In the genomic region with DNA sequence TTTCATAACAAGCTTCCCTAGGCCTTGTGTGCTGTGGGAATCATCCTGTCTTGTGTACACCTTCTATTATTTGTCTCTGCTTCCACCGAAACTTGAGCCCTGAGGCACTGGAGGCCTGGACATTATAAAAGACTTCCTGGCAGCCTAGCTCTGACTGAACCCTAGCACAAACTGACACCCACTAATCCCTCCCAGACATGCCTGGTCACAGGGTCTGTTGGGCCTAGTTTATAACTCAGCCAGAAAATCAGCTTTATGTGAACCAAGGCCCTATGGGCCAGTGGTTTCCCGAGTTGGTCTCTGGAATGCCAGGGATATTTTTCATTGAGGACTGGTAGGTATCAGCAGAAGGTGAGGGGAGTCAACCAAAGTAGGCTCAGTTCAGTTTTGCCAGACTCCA, we compare ENCODE assay signal across 23 mouse cellular contexts. TPM values are rescaled to one million over a fixed set of nuclear protein-coding genes. Genes with fewer than 3 reads are reported as not detected.
DNase-seq lines count a peak whose midpoint lies in the region; ATAC-seq and TF ChIP-seq lines count a peak whose summit lies in the region.
"Had no signal": no experiment of that assay in that cellular context is flagged by ENCODE, and none has a peak within 500 bp of the region (broad histone marks: within the 10 kb centered on the region; RNA-seq: fewer than 3 reads in every experiment).

No protein-coding gene starts in this region.

- H3K9ac ChIP-seq in midbrain, postnatal 0 days (replicated peaks; ENCODE audit: low read length, poor library complexity, severe bottlenecking), result no peak overlapping the region
- H3K9ac ChIP-seq in embryonic facial prominence, embryonic 11.5 days (replicated peaks; ENCODE audit: low read length), result no peak overlapping the region
- no peak overlapping the region for H3K9ac ChIP-seq in midbrain, embryonic 12.5 days (replicated peaks)
- H3K9ac ChIP-seq: heart, embryonic 12.5 days; neural tube, embryonic 13.5 days had no signal

- DNase-seq in midbrain, embryonic 10.5 days (ENCODE audit: low spot score), result peak; percentile 11
- DNase-seq in midbrain, postnatal 0 days (ENCODE audit: low spot score), result no peak
- DNase-seq in embryo, embryonic 10 days (ENCODE audit: low spot score), result peak; percentile 50
- peak; percentile 49 for DNase-seq in embryonic facial prominence, embryonic 11.5 days (ENCODE audit: low spot score)
- no peak for DNase-seq in right cerebral cortex, postnatal 36 days (ENCODE audit: low spot score in 2 of 2)
- no peak for DNase-seq in right cerebral cortex, postnatal 25 days
- DNase-seq in lung, postnatal 25 days (ENCODE audit: low spot score), result no peak
- DNase-seq: cerebellum, postnatal 10 days; gastrocnemius, postnatal 14 days; heart, postnatal 36 days; layer of hippocampus, postnatal 36 days; lung, postnatal 14 days; right cerebral cortex, adult 18-20 months; thymus, postnatal 4 days had no signal

- TF ChIP-seq CTCF in midbrain, postnatal 0 days (IDR thresholded peaks at IDR 0.05), result no peak

- no peaks in the 10 kb centered on the region for H3K27me3 ChIP-seq in midbrain, embryonic 10.5 days (ENCODE audit: low read depth, poor library complexity, severe bottlenecking)
- H3K27me3 ChIP-seq in midbrain, postnatal 0 days (ENCODE audit: insufficient read depth, low read length), result no peaks in the 10 kb centered on the region
- H3K27me3 ChIP-seq in embryonic facial prominence, embryonic 11.5 days (ENCODE audit: control insufficient read depth, insufficient read depth, low read length), result no peaks in the 10 kb centered on the region
- H3K27me3 ChIP-seq in midbrain, embryonic 12.5 days, result no peaks in the 10 kb centered on the region
- H3K27me3 ChIP-seq: heart, embryonic 12.5 days had no signal

- H3K36me3 ChIP-seq in midbrain, embryonic 10.5 days, result no peaks in the 10 kb centered on the region
- H3K36me3 ChIP-seq in midbrain, postnatal 0 days (ENCODE audit: insufficient read depth, low read length), result no peaks in the 10 kb centered on the region
- H3K36me3 ChIP-seq in embryonic facial prominence, embryonic 11.5 days (replicated peaks; ENCODE audit: control insufficient read depth, insufficient read depth, low read depth, low read length), result no peaks in the 10 kb centered on the region
- H3K36me3 ChIP-seq in midbrain, embryonic 12.5 days, result no peaks in the 10 kb centered on the region
- H3K36me3 ChIP-seq: heart, embryonic 12.5 days; neural tube, embryonic 13.5 days had no signal

- H3K9me3 ChIP-seq in midbrain, embryonic 10.5 days (replicated peaks), result no peaks in the 10 kb centered on the region
- no peaks in the 10 kb centered on the region for H3K9me3 ChIP-seq in midbrain, postnatal 0 days (ENCODE audit: low read length)
- no peaks in the 10 kb centered on the region for H3K9me3 ChIP-seq in embryonic facial prominence, embryonic 11.5 days (replicated peaks; ENCODE audit: control insufficient read depth, low read length)
- H3K9me3 ChIP-seq in midbrain, embryonic 12.5 days, result no peaks in the 10 kb centered on the region
- H3K9me3 ChIP-seq: heart, embryonic 12.5 days; neural tube, embryonic 13.5 days had no signal

- H3K4me1 ChIP-seq in midbrain, embryonic 10.5 days, result peaks cover 11% of the 10 kb centered on the region
- H3K4me1 ChIP-seq in midbrain, postnatal 0 days (ENCODE audit: insufficient read depth, low read length), result no peaks in the 10 kb centered on the region
- H3K4me1 ChIP-seq in embryonic facial prominence, embryonic 11.5 days (ENCODE audit: control insufficient read depth, insufficient read depth, low read length), result no peaks in the 10 kb centered on the region
- H3K4me1 ChIP-seq in midbrain, embryonic 12.5 days, result peaks cover 8% of the 10 kb centered on the region; the same call in 1 of the 2 replicates

- peak overlapping the region; percentile 67 for H3K27ac ChIP-seq in midbrain, embryonic 10.5 days (replicated peaks)
- no peak overlapping the region for H3K27ac ChIP-seq in midbrain, postnatal 0 days (ENCODE audit: low read depth, low read length)
- H3K27ac ChIP-seq in embryonic facial prominence, embryonic 11.5 days (replicated peaks; ENCODE audit: low read depth, low read length), result no peak overlapping the region
- H3K27ac ChIP-seq in midbrain, embryonic 12.5 days (replicated peaks), result 0 out of 2 replicates have a peak overlapping the region, but pooled peaks have one; percentile 35
- H3K27ac ChIP-seq: neural tube, embryonic 13.5 days had no signal

- H3K4me2 ChIP-seq in midbrain, postnatal 0 days (ENCODE audit: low read depth, low read length, poor library complexity, severe bottlenecking), result no peak overlapping the region
- no peak overlapping the region for H3K4me2 ChIP-seq in embryonic facial prominence, embryonic 11.5 days (ENCODE audit: low read depth, low read length)
- H3K4me2 ChIP-seq in midbrain, embryonic 12.5 days (replicated peaks), result no peak overlapping the region
- H3K4me2 ChIP-seq: heart, embryonic 12.5 days; neural tube, embryonic 13.5 days had no signal

- H3K4me3 ChIP-seq in midbrain, embryonic 10.5 days, result no peak overlapping the region
- H3K4me3 ChIP-seq in midbrain, postnatal 0 days (ENCODE audit: low read depth, low read length), result no peak overlapping the region
- H3K4me3 ChIP-seq in embryonic facial prominence, embryonic 11.5 days (ENCODE audit: low read depth, low read length), result no peak overlapping the region
- H3K4me3 ChIP-seq in midbrain, embryonic 12.5 days, result no peak overlapping the region
- H3K4me3 ChIP-seq: heart, embryonic 12.5 days; neural tube, embryonic 13.5 days had no signal

- WGBS in midbrain, embryonic 10.5 days, result 34% methylated on average over 2 of the region's 2 CpGs
- WGBS in midbrain, postnatal 0 days, result 33% methylated on average over 2 of the region's 2 CpGs
- WGBS in embryonic facial prominence, embryonic 11.5 days, result 20% methylated on average over 2 of the region's 2 CpGs
- 15% methylated on average over 2 of the region's 2 CpGs for WGBS in midbrain, embryonic 12.5 days

- ATAC-seq in midbrain, postnatal 0 days (ENCODE audit: low FRiP score), result no peak
- 0 out of 2 replicates have a peak, but pooled peaks have one; percentile 56 for ATAC-seq in embryonic facial prominence, embryonic 11.5 days (replicated peaks; ENCODE audit: insufficient number of reproducible peaks, low FRiP score, low TSS enrichment, low read depth)
- peak; percentile 45; the same call in 1 of the 2 replicates for ATAC-seq in midbrain, embryonic 12.5 days (ENCODE audit: low FRiP score, low read depth)

RNA-seq across cellular contexts. Expression of a gene that starts 42.8 kb away (rescaled TPM):
- polyA plus RNA-seq in midbrain, embryonic 10.5 days (2016; fragmentation: Nextera tagmentation; extraction: Ambion mirVana), result not detected in 2 replicates
- not detected in 2 replicates for total RNA-seq in midbrain, postnatal 0 days (2014; rRNA removed)
- not detected in 2 replicates for polyA plus RNA-seq in midbrain, postnatal 0 days (2015; fragmentation: Nextera tagmentation; extraction: Ambion mirVana)
- not detected in 2 replicates for polyA plus RNA-seq in embryonic facial prominence, embryonic 11.5 days (2014; fragmentation: Nextera tagmentation; extraction: Ambion mirVana)
- not detected in 2 replicates for polyA plus RNA-seq in midbrain, embryonic 12.5 days (2016; fragmentation: Nextera tagmentation; extraction: Ambion mirVana)
- total RNA-seq: adrenal gland, postnatal 4 days; gastrocnemius, postnatal 14 days; heart, postnatal 36 days; layer of hippocampus, postnatal 36 days had no signal
- polyA plus RNA-seq: forebrain, embryonic 16.5 days; heart, embryonic 12.5 days; large intestine, adult 2 months; limb, embryonic 14.5 days; liver, embryonic 16.5 days; neural tube, embryonic 13.5 days; spleen, adult 2 months had no signal

RNA-seq across cellular contexts. Expression of a gene that starts 46.7 kb away (rescaled TPM):
- polyA plus RNA-seq in midbrain, embryonic 10.5 days (2016; fragmentation: Nextera tagmentation; extraction: Ambion mirVana), result not detected in 2 replicates
- 0.05 TPM in 1 of 2 replicates, not detected in the other for total RNA-seq in midbrain, postnatal 0 days (2014; rRNA removed)
- not detected in 2 replicates for polyA plus RNA-seq in midbrain, postnatal 0 days (2015; fragmentation: Nextera tagmentation; extraction: Ambion mirVana)
- polyA plus RNA-seq in embryonic facial prominence, embryonic 11.5 days (2014; fragmentation: Nextera tagmentation; extraction: Ambion mirVana), result 0.01 TPM in 1 of 2 replicates, not detected in the other
- not detected in 2 replicates for polyA plus RNA-seq in midbrain, embryonic 12.5 days (2016; fragmentation: Nextera tagmentation; extraction: Ambion mirVana)
- total RNA-seq: gastrocnemius, postnatal 14 days; layer of hippocampus, postnatal 36 days had no signal
- polyA plus RNA-seq: forebrain, embryonic 16.5 days; neural tube, embryonic 13.5 days had no signal

Comparison
In these comparisons a context has a peak if more than half of its experiments do, and no peak if none do; other contexts are left out.
1. DNase-seq: peak in midbrain, embryonic 10.5 days (single experiment), embryo, embryonic 10 days (single experiment) and embryonic facial prominence, embryonic 11.5 days (single experiment); none in midbrain, postnatal 0 days (single experiment), right cerebral cortex, postnatal 36 days (0 of 2), right cerebral cortex, postnatal 25 days (single experiment) and lung, postnatal 25 days (single experiment).
2. H3K27ac ChIP-seq: peak in midbrain, embryonic 10.5 days (single experiment) and midbrain, embryonic 12.5 days (single experiment); none in midbrain, postnatal 0 days (single experiment) and embryonic facial prominence, embryonic 11.5 days (single experiment).